Mouse (Mus musculus) gonadal fat pad, adult 2 months (tissue): ENCODE measurements around the gene Pdxk. TPM values are rescaled to one million over a fixed set of nuclear protein-coding genes. Genes with fewer than 3 reads are reported as not detected.
"Not testable (repeated sequence)": the region's sequence is repeated elsewhere in the genome, so short reads cannot be mapped to it uniquely, and the experiment has no call there.

Experiments used
- DNase-seq: peaks from one replicate; pipeline ENCODE4 v3.0.0-alpha.2; 2012; ENCODE audit warnings: low read depth
- polyA plus RNA-seq: library from polyadenylated mRNA; depleted of rRNA; stranded (reverse); fragments of >200 nt; gene quantifications from 2 replicates; pipeline ENCODE4 v1.2.3, GENCODE M21; 2012; rRNA removed

Gene Pdxk
- 55.9 and 68.6 TPM in 2 replicates for polyA plus RNA-seq

DNA sequence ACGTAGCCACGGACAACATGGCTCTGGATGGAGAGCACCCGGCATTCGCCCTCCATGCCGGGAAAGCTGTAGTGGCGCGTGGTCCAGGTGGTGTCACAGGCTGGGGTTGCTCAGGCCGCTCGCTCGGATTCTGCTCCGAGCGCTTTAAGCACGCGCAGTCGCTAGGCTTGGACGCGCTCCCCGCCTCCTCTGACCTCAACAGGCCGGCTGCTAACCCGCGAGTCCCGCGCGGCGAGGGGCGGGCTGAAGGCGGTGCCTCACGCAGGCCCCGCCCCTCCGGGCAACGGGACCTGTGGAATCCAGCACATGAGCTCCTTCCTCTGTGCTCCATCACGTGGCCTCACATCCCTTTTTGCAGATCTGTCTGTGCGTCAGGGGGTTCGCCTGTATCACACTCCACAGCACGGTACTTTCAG, at the start of gene Pdxk:
TSS of gene Pdxk (minus strand) at position 184 of the 416 bp plus-strand sequence.
- DNase-seq, result no peak

DNA sequence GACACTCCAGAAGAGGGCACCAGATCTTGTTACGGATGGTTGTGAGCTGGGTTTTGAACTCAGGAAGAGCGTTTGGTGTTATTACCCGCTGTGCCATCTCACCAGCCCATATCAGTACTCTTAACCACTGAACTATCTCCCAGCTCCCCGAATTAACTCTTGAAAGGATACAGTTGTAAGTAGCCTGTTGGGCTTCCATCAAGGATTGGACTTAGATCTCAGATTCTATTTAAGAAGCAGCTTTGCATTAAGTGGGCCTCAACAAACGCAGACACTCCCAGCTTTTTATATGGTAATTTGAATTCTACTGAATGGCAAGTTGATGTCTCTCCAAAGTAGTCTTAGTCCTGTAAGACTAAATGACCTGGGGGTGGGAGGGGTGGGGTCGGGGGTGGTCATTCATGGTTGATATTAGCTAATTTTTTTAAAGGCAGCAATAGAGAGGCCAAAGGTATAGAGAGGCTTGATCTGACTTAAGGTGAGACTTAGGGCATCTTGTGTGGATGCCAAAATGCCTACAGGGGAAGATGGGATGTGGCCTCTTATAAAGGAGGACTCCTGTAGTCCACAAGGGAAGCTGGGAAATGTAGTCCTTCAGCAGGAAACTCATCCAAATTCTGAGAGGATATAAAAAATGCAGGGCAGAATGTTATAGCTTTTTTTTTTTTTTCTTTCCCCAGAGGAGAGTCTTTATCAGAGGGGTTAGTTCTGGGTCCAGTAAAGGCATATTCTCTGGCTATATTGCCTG, 38.4 kb upstream of the Pdxk start:
- DNase-seq, result no peak

- DNase-seq, result no peak
Measured at GRCm38 (mm10) chr10:78487431-78488086, 22.8 kb upstream of the Pdxk start.

- no peak for DNase-seq
Measured at GRCm38 (mm10) chr10:78486871-78487270, 22.1 kb upstream of the Pdxk start.

DNA sequence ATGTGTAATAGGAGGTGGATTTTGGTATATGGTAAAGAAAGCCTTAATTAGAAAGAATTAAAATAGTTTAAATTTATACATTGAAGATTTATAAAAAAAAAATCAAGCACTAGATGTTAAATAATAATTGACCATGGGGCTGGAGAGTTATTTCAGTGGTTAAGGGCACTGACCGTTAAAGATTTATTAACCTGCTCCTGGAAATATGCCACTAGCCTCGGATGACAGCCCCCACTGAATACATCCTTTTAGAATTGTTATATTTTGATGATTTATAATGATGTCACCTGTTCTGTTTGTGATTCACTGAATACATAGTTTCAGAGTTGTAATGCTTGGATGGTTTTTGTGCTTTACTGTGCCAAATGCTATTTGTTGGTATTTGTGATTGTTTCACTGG, 20.6 kb upstream of the Pdxk start:
- not testable (repeated sequence) for DNase-seq

DNA sequence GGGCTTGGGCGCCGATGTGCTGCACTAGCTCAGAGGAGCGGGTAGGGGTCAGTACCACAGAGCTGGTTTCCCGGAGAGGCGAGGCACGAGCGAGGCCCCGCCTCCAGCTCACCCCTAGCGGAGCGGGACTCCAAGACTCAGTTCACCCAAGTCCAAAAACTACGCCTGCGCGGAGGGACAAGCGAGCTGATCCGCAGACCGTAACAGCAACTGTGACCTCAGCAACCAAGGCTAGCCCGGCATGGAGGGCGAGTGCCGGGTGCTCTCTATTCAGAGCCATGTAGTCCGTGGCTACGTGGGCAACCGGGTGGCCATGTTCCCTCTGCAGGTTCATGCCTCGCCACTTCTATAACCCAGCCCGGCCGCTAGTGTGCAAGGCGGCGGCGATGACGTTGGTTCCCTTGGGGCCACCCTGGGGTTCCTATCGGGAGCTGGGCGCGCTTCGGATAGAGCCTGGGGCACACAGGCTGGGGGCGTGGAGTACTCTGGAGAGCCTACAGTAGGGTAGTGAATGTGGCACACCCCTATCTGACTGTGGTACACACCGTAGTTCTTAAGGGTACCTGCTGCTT, 17.2 kb upstream of the Pdxk start:
- no peak for DNase-seq

GRCm38 (mm10) chr10:78480954-78481927, 16.5 kb upstream of the Pdxk start:
- DNase-seq, result no peak

- no peak for DNase-seq
Measured at GRCm38 (mm10) chr10:78476821-78477220, 12.0 kb upstream of the Pdxk start.

DNA sequence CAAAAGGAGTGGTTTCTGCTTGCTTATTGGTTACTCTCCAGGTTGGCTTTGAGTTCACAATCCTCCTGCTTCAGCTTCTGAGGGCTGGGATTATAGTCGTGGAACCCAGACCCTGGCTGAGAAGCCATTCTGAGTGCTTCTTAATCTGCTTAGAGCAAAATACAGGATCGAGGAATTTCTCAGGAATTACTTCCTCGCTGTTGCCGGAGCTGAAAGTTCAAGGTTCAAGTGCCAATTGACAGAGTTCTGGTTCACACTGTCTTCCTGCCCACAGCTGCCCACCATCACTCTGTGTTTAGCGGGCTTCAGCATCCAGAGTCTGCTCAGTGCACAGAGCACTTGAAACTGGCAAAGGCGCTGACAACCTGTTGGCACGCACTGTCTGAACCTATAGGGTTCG, 10.0 kb upstream of the Pdxk start:
- no peak for DNase-seq

DNA sequence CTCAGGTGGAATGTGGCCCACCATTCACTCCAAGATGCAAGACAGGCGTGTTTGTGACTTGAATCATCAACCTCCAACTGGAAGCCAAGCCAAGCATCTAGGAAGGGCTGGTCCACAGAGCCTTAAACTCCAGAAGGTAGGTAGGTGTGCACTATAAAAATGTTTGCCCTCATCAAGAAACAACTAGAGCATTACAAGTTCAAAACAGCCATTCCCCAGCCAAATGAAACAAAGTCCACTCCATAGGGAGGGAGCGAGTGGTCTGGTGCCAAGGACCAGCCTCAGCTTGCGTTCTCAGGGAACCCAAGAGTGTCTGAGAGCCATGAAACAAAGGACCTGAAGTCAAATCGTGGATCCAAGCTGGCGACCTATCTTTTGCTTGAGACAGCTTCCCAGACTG, 8.7 kb upstream of the Pdxk start:
- DNase-seq, result no peak

- DNase-seq, result no peak
Measured at GRCm38 (mm10) chr10:78472046-78472445, 7.3 kb upstream of the Pdxk start.

DNA sequence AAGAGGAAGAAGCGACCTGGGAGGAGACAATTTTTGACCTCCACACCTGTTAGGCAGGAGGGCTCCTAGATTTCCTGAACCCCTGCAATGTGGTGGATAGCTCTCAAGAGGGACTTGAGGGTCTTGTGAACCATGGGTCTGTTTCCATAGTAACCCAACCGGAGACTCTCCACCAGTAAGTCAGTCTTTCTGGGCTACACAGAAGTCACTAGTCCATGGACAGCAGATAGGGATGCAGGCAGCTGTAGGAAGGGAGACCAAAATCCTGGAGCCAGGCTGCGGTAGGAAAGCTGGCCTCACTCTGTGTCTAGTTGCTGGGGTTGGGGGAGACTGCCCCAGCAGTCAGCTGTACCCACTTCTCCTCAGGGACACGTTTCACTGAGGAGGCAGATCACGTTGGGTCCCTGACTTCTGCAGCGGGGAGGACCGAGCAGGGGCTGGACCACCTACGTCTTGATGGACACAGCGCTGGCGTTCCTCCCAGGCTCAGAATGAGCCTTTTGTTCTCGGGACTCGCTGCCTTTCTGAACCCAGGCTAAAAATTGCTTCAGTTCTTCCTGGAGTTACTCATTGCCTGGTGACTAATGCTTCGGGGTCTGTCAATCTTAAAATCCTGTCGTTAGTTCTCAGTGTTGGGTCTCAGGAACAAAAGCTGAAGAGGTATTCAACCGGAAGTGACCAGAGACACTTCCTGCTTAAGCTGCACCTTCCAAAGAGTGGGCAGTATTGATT, 6.0 kb upstream of the Pdxk start:
- DNase-seq, result no peak

DNA sequence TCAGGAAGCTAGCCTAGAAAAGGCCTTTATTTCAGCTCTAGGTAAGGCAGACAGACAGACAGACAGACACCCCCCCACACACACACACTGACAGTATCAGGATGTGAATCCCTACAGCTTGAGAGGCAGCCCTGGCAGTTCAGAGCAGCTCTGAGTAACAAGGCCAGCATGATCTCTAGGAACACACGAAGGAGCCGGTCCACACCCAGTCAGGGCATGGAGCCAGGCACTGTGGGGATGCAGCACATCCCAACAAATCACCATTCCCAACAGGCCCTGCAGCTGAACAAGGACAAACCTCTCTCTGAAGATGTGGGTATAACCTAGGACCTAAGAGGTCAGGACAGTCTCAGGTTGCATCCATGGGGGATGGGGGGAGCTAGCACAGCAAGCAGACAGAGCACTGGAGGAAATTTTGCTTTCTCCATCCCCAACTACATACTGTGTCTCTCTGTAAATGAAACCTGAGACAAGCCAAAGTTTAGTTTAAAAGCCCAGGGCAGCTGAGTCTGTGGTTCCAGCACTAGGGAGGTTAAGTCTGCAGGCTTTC, 3.1 kb upstream of the Pdxk start:
- no peak for DNase-seq

DNA sequence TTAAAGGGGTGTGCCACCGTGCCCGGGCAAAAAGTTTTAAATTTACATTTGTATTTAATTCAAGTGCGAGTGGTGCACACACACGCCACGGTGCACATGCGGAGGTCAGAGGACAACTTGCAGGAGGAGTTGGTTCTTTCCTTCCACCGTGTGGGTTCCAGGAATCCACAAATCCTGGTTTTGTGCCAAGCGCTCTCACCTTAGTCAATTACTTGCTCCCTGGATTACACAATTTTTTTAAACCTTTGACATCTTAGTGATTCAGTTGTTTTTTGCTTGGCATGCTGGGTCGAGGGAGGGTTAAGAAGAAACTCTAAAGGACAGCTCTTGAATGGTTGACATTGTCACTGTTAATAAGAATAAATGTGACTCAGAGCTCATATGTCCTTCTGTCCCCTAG, 1.9 kb upstream of the Pdxk start:
- peak; percentile 71 for DNase-seq

DNA sequence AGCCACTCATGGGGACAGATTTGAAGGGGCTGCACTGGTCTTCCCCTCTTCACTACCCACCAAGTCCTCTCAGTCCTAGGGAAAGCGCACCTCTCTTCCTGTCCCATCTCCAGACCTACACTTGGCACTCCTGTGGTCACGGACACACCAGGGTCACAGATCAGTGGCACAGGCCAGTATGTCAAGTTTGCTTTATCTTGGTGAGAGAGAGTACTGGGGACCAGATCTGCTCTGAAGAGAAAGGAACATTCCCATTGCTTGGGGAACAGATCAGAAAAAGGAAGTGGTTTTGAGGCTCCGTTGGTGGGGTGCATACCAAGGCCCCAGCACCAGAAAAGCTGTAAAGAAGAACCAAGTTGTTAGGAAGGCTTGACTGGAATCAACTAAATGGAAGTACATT, 697 bp upstream of the Pdxk start:
- no peak for DNase-seq

- no peak for DNase-seq
Measured at GRCm38 (mm10) chr10:78464201-78464791, 479 bp downstream of the Pdxk start.

- DNase-seq, result no peak
Measured at GRCm38 (mm10) chr10:78463769-78464167, 1.0 kb downstream of the Pdxk start.

DNA sequence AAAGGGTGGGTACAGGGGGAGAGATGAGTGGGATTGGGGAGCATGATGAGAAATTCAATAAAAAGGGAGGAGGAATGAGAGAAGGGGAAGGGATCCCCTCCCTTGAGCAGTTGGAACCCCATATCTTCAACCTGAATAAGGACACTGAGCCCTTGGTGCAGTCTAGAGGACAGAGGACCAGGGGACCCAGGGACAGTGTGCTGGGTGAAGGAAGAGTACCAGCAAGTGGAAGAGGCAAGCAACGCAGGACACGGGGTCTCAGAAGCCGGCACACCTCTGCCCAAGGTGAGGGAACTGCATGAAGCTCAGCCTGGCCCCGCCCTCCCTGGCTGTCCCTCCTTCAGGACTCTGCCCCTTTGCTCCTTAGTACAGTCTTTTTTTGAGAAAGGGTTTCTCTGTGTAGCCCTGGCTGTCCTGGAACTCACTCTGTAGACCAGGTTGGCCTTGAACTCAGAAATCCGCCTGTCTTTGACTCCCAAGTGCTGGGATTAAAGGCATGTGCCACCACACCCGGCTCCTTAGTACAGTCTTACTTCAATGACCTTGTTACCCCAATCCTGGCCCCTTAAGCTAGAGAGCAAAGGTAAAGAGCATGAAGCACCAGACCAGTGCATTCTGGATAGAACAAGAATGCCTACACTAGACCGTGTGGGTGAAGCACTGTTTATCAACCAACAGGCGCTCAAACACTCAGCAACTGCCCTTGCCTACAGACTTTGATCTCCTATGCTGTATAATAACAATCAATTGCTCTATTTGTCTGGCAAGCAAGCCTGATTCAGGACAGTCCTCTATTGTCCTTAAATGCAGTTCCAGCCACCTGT, 1.6 kb downstream of the Pdxk start:
- no peak for DNase-seq

DNA sequence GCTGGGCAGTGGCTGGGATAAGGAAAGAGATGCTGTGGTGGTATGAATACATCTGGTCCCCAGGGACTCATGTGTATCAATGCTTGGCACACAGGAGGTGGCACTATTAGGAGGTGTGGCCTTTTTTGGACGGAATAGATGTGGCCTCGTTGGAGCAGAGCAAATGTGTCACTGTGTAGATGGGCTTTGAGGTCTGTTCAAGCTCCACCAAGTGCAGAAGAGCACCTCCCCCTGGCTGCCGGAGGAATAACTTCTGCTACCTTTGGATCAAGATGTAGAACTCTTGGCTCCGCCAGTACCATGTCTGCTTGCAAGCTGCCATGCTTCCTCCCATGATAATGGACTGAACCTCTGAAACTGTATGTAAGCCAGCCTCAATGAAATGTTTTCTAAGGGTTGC, 3.0 kb downstream of the Pdxk start:
- no peak for DNase-seq

GRCm38 (mm10) chr10:78460463-78460862, 4.3 kb downstream of the Pdxk start:
- no peak for DNase-seq
